Mouse (Mus musculus): ENCODE measurements at regions not wholly inside any gene's neighbourhood (a gene's known extent, or its start where the extent isn't known, plus 50 kb on each side); places are given as distances from the start of the nearest gene placed in this dataset.

DNA sequence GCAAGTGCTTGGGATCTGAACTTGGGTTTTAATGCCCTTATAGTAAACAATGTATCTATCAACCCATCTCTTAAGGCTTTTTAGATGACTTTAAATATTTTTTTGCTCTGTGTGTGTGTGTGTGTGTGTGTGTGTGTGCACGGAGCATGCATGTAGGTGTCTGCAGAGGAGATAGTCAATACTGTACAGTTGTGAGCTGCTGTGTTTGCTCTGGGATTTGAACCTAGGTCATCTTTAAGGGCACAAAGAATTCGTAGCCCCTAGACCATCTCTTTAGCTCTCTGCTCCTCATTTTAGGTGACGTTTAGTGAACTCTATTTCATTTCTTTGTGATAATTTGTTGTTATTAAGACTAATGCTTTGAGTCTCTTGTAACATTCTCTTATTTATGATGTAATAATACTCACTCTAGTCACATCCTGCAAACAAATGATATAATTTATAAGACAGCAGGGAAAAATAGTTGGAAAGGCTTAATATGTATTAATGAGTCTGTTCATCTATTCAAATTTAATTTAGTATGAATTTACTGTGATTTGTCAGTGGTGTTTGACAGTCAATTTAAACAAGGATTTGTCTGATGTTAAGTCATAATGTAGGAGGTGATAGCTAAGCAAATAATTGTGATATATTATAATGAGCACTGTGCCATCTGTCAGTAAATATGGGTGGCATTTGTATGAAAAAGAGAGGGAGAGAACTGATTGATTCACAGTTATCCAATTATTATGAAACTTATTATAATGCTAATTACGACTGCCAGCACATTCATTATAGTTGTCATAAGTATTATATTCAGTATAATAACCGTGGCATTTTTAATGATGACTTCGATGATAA, 212.8 kb upstream of the Tnc start:
- no peaks in the 10 kb centered on the region for H3K27me3 ChIP-seq (ENCODE audit: control insufficient read depth, insufficient read depth, low read length)
- no peaks in the 10 kb centered on the region for H3K36me3 ChIP-seq (ENCODE audit: control insufficient read depth, insufficient read depth, low read length)
- 75% methylated on average over 6 of the region's 6 CpGs for WGBS
- no peaks in the 10 kb centered on the region for H3K9me3 ChIP-seq (ENCODE audit: control insufficient read depth, low read length)
- no peaks in the 10 kb centered on the region for H3K4me1 ChIP-seq (replicated peaks; ENCODE audit: control insufficient read depth, insufficient read depth)
- H3K27ac ChIP-seq (replicated peaks) = no peak overlapping the region
- no peak overlapping the region for H3K4me2 ChIP-seq (replicated peaks; ENCODE audit: low read depth)
- TF ChIP-seq EP300 (optimal IDR thresholded peaks at IDR 0.05) (no peak), CTCF (IDR thresholded peaks at IDR 0.05; ENCODE audit: low read depth) (no peak)
- DNase-seq (ENCODE audit: low spot score) (no peak), ATAC-seq (ENCODE audit: low FRiP score, low TSS enrichment) (no peak)
- no peak overlapping the region for H3K4me3 ChIP-seq (ENCODE audit: low read depth, low read length)
- no peak overlapping the region for H3K9ac ChIP-seq (ENCODE audit: low read length)

DNA sequence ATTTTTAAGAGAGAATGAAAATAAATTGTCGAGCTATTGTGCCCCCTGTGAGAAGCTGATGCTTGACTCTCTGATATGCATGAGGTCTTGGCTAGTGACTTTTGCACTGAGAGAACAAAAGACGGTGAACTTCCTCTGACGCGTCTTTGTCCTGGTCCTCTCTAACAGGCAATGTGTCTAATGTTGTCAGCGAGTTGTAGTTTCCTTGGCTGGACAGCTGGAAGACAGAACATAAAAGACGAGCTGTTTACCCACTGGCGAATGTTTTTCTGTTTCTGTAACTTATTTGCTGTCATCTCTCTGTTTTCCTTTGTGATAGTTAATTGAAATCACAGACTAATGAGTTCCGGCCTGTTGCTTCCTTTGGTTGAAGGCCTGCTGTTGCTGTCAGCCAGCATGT, 208.4 kb upstream of the Tnc start:
- Histone ChIP-seq H3K9ac (ENCODE audit: low read length) (no peak overlapping the region), H3K4me2 (replicated peaks; ENCODE audit: low read depth) (no peak overlapping the region), H3K9me3 (ENCODE audit: control insufficient read depth, low read length) (no peaks in the 10 kb centered on the region), H3K27ac (replicated peaks) (no peak overlapping the region), H3K36me3 (ENCODE audit: control insufficient read depth, insufficient read depth, low read length) (no peaks in the 10 kb centered on the region), H3K4me1 (replicated peaks; ENCODE audit: control insufficient read depth, insufficient read depth) (no peaks in the 10 kb centered on the region), H3K4me3 (ENCODE audit: low read depth, low read length) (no peak overlapping the region), H3K27me3 (ENCODE audit: control insufficient read depth, insufficient read depth, low read length) (no peaks in the 10 kb centered on the region)
- 71% methylated on average over 8 of the region's 8 CpGs for WGBS
- DNase-seq (ENCODE audit: low spot score) (no peak), ATAC-seq (ENCODE audit: low FRiP score, low TSS enrichment) (no peak)
- TF ChIP-seq EP300 (optimal IDR thresholded peaks at IDR 0.05) = no peak

DNA sequence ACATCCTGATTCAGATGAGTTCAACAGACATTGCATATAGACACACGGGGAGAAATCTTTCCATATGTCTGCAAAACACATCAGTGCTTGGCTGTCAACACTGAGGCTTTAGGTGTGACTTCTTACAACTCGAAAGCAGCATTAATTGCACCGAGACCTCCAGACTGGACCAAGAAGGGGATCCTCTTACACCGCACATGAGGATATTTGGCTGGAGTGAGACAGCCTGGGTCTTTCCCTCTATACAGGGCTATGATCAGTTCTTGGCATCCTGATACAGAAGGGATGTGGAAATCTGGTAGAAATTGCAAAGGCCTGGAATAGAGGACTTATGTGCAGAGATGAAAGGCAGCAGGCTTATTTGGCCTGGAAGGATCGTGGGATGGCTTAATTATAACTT, 203.9 kb upstream of the Tnc start:
- Histone ChIP-seq H3K9me3 (ENCODE audit: control insufficient read depth, low read length) (no peaks in the 10 kb centered on the region), H3K4me1 (replicated peaks; ENCODE audit: control insufficient read depth, insufficient read depth) (no peaks in the 10 kb centered on the region), H3K36me3 (ENCODE audit: control insufficient read depth, insufficient read depth, low read length) (no peaks in the 10 kb centered on the region), H3K9ac (ENCODE audit: low read length) (no peak overlapping the region), H3K4me2 (replicated peaks; ENCODE audit: low read depth) (no peak overlapping the region), H3K27ac (replicated peaks) (no peak overlapping the region), H3K27me3 (ENCODE audit: control insufficient read depth, insufficient read depth, low read length) (no peaks in the 10 kb centered on the region), H3K4me3 (ENCODE audit: low read depth, low read length) (no peak overlapping the region)
- TF ChIP-seq EP300 (optimal IDR thresholded peaks at IDR 0.05) (no peak), CTCF (IDR thresholded peaks at IDR 0.05; ENCODE audit: low read depth) (no peak)
- 78% methylated on average over 5 of the region's 5 CpGs for WGBS
- no peak; the same call in 1 of the 2 replicates for ATAC-seq (ENCODE audit: low FRiP score, low TSS enrichment)
- DNase-seq (ENCODE audit: low spot score) = no peak

DNA sequence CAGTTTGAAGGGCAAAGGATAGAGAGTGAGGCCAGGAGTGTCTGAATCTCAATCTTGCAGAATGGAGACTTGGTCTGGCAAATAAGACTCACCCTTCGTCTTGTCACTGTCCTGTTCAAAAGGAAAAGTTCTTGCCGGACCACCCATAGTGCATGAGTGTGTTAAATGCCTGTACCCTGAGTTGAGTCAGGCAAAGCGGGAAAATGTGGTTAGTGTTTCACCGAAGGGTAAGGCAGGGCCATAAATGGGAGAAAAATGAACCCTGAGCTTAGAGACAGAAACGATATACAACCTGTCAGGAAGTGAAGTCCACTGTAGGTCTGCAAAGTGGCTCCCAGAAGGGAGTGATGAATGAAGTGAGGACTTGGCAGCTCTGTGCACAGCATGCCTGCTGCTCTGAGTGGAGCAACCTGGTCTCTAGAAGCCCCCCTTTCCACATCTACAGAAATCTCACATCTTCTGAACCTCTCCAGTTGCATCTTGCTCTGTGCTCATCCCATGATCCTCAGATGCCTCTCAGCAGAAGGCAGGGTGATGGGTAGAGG, 191.5 kb upstream of the Tnc start:
- Histone ChIP-seq H3K4me2 (replicated peaks; ENCODE audit: low read depth) (no peak overlapping the region), H3K36me3 (ENCODE audit: control insufficient read depth, insufficient read depth, low read length) (no peaks in the 10 kb centered on the region), H3K9me3 (ENCODE audit: control insufficient read depth, low read length) (no peaks in the 10 kb centered on the region), H3K4me1 (replicated peaks; ENCODE audit: control insufficient read depth, insufficient read depth) (no peaks in the 10 kb centered on the region), H3K4me3 (ENCODE audit: low read depth, low read length) (no peak overlapping the region), H3K9ac (ENCODE audit: low read length) (no peak overlapping the region), H3K27me3 (ENCODE audit: control insufficient read depth, insufficient read depth, low read length) (no peaks in the 10 kb centered on the region), H3K27ac (replicated peaks) (no peak overlapping the region; the same call in 1 of the 2 replicates)
- ATAC-seq (ENCODE audit: low FRiP score, low TSS enrichment) = peak; percentile 75; the same call in 1 of the 2 replicates
- WGBS = 27% methylated on average over 5 of the region's 5 CpGs
- TF ChIP-seq EP300 (optimal IDR thresholded peaks at IDR 0.05) (no peak), CTCF (IDR thresholded peaks at IDR 0.05; ENCODE audit: low read depth) (no peak)
- no peak for DNase-seq (ENCODE audit: low spot score)

DNA sequence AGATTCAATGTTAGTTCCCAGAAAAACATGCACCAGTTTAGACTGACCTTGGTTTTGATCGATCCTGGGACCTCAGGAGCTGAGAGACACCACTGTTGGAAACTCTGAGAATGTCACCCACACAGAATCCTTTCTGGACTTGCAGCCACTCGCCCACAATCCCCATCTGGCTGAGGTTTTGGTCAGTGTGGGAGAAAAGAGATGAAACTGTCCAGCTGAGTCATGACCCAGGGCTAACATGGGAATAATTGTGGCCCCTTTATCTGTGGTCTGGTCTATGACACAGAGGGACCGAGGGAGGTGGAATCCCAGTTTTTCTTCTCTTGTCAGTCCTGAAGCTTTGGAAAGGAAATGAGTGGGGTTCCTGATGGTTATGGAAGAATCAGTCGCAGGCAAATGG, 188.7 kb upstream of the Tnc start:
- H3K4me1 ChIP-seq (replicated peaks; ENCODE audit: control insufficient read depth, insufficient read depth) = no peaks in the 10 kb centered on the region
- H3K4me3 ChIP-seq (ENCODE audit: low read depth, low read length) = no peak overlapping the region
- H3K4me2 ChIP-seq (replicated peaks; ENCODE audit: low read depth) = no peak overlapping the region
- no peak for ATAC-seq (ENCODE audit: low FRiP score, low TSS enrichment)
- DNase-seq (ENCODE audit: low spot score) = no peak
- H3K36me3 ChIP-seq (ENCODE audit: control insufficient read depth, insufficient read depth, low read length) = no peaks in the 10 kb centered on the region
- no peak overlapping the region for H3K9ac ChIP-seq (ENCODE audit: low read length)
- H3K27me3 ChIP-seq (ENCODE audit: control insufficient read depth, insufficient read depth, low read length) = no peaks in the 10 kb centered on the region
- H3K9me3 ChIP-seq (ENCODE audit: control insufficient read depth, low read length) = no peaks in the 10 kb centered on the region
- no peak overlapping the region for H3K27ac ChIP-seq (replicated peaks)
- 83% methylated on average over 4 of the region's 4 CpGs for WGBS
- TF ChIP-seq EP300 (optimal IDR thresholded peaks at IDR 0.05) (no peak), CTCF (IDR thresholded peaks at IDR 0.05; ENCODE audit: low read depth) (no peak)

DNA sequence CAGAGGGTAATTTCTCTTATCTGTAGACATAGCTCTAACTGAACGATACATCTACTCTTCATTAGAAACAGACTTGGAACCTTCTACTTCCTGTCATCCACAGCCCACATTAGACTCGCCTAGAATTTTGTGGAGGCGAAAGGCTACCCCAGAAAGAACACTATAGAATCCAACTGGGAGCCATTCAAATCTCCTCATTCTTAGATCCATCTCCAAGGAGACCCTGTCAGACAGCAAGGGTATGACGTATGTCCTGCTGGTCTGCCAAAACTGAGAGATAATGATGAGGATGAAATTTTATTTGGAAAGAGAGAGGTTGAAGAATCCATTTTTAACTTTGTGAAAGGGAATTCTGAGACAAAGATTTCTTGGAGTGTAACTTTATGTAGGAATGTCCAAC, 185.3 kb upstream of the Tnc start:
- no peak overlapping the region for H3K4me2 ChIP-seq (replicated peaks; ENCODE audit: low read depth)
- WGBS = 74% methylated on average over 4 of the region's 4 CpGs
- no peak overlapping the region for H3K4me3 ChIP-seq (ENCODE audit: low read depth, low read length)
- DNase-seq (ENCODE audit: low spot score) (no peak), ATAC-seq (ENCODE audit: low FRiP score, low TSS enrichment) (no peak)
- H3K9me3 ChIP-seq (ENCODE audit: control insufficient read depth, low read length) = no peaks in the 10 kb centered on the region
- no peak for TF ChIP-seq EP300 (optimal IDR thresholded peaks at IDR 0.05)
- TF ChIP-seq CTCF (IDR thresholded peaks at IDR 0.05; ENCODE audit: low read depth) = no peak
- H3K9ac ChIP-seq (ENCODE audit: low read length) = no peak overlapping the region
- H3K27ac ChIP-seq (replicated peaks) = no peak overlapping the region
- no peaks in the 10 kb centered on the region for H3K4me1 ChIP-seq (replicated peaks; ENCODE audit: control insufficient read depth, insufficient read depth)
- no peaks in the 10 kb centered on the region for H3K27me3 ChIP-seq (ENCODE audit: control insufficient read depth, insufficient read depth, low read length)
- no peaks in the 10 kb centered on the region for H3K36me3 ChIP-seq (ENCODE audit: control insufficient read depth, insufficient read depth, low read length)
